Mouse (Mus musculus) small intestine, adult 2 months (tissue): Measurements from ENCODE around the gene Ston1.

Source experiments
- CTCF ChIP-seq: fragments of 200-500 bp; IDR thresholded peaks from 2 replicates; pipeline ENCODE4 v1.5.1; 2012; ENCODE audit warnings: low read depth, mild to moderate bottlenecking, control low read depth, inconsistent platforms, low read length, moderate library complexity, mixed read lengths; ENCODE audit not compliant: insufficient replicate concordance, insufficient read length; ENCODE audit errors: extremely low read depth
- POLR2A ChIP-seq: fragments of 200-500 bp; IDR thresholded peaks from 2 replicates; pipeline ENCODE4 v1.6.1; 2012; ENCODE audit warnings: low read depth, mild to moderate bottlenecking, control low read depth, inconsistent platforms, low read length, moderate library complexity

DNA sequence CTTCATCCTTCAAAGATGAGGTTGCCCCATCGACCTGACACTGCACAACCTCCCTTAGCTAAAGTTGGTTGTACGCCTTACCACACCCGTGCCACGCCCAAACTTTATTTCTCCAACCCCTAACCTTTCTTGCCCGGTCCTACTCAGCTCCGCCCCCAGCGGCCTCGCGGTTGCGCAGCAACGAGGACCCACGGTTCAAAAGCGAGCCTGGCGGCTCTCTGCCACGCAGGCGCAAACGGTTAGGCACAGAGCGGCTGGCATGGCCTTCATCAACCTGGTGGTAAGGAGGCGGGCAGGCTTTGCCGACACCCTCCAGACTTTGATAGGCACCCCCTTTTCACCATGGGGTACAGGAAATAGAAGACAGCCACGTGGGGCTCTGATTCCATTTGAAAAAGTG lies 71.0 kb downstream of the Ston1 start, which contains the start of gene Gtf2a1l:
- TF ChIP-seq POLR2A (no peak), CTCF (no peak)
